Mouse (Mus musculus): ENCODE data around the gene Kcnh6.

GRCm38 (mm10) chr11:106065073-106065922, 57.4 kb downstream of the Kcnh6 start:
- TF ChIP-seq CTCF (IDR thresholded peaks at IDR 0.05) = no peak
- TF ChIP-seq POLR2A (IDR thresholded peaks at IDR 0.05; ENCODE audit: insufficient read depth, low read depth, low read length) = no peak
